Mouse (Mus musculus): Measurements from ENCODE around the gene Gucy1b2.

GRCm38 (mm10) chr14:62350186-62350585 is 105.9 kb downstream of the Gucy1b2 start:
- TF ChIP-seq CTCF (IDR thresholded peaks at IDR 0.05; ENCODE audit: borderline replicate concordance, control insufficient read depth, extremely low read depth, insufficient read depth, low read length, poor library complexity) (no peak), POLR2A (IDR thresholded peaks at IDR 0.05; ENCODE audit: control insufficient read depth, extremely low read depth, insufficient read depth, low read length, poor library complexity) (no peak)
